Comparison of ENCODE assay signal across 1 mouse cellular context in the genomic region with DNA sequence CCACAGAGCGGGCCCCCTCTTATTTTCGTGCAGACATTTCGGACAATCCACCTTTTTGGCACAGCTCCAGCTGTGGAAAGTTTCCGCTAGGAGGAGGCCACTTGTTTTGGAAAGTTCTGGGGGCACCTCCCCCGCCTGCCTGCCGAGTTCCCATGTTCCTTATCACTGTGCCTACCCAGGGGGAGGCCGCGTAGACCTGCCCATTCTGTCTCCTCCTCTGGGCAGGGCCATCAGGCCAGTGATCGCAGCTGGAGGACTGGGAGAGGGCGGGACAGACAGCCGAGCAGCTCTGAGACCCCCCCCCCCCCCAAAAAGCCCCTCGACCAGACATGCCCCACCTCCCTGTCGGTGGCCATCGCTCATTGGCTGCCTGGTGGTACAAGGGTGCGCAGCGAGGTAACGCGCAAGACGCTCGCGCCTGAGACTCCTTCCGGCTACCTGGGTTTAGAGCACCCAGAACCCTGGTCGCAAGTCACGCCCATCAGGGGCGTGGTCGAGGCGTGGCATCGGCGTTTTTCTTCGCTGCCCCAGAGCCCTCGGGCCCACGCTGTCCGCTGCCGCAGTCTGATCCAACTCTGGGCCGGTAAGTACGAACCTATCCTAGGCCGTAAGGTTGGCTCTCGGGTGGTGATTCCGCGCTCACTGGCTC.
A peak's percentile ranks its signal among the peaks of the same experiment; 100 is the strongest.
TF ChIP-seq lines count a peak whose summit lies in the region.

Gene Isyna1 (plus strand): TSS at position 413 of the 649 bp plus-strand sequence.

TF ChIP-seq in MEL, 35 proteins besides CTCF, POLR2A, EP300 and RAD21 (continued from another document):
- TF ChIP-seq ZMIZ1 (IDR thresholded peaks at IDR 0.05; ENCODE audit: low read depth, low read length) (no peak), SMC3 (IDR thresholded peaks at IDR 0.05; ENCODE audit: low read depth, low read length) (no peak), UBTF (IDR thresholded peaks at IDR 0.05; ENCODE audit: borderline replicate concordance, insufficient read depth, low read depth, low read length) (no peak), TBP (IDR thresholded peaks at IDR 0.05; ENCODE audit: low read depth, low read length) (peak; percentile 80), NRF1 (IDR thresholded peaks at IDR 0.05; ENCODE audit: insufficient read depth, low read depth, low read length, poor library complexity, severe bottlenecking) (peak; percentile 89), BHLHE40 (IDR thresholded peaks at IDR 0.05; ENCODE audit: borderline replicate concordance, low read depth, low read length) (no peak), MXI1 (IDR thresholded peaks at IDR 0.05; ENCODE audit: low read depth, low read length) (peak; percentile 86), USF2 (IDR thresholded peaks at IDR 0.05; ENCODE audit: borderline replicate concordance in 1 of 2, insufficient read depth in 1 of 2, low read depth in 1 of 2, low read length in 2 of 2) (no peak)
